Mouse (Mus musculus) embryo, embryonic 10.5 days (tissue): ENCODE data around the gene Gm5788.
A peak's percentile ranks its signal among the peaks of the same experiment; 100 is the strongest.
"Not testable (repeated sequence)": the region's sequence is repeated elsewhere in the genome, so short reads cannot be mapped to it uniquely, and the experiment has no call there.

Source experiments
- DNase-seq: peaks from one replicate; pipeline ENCODE4 v3.0.0-alpha.2; 2015; ENCODE audit warnings: low spot score

Gm5788 gene

DNA sequence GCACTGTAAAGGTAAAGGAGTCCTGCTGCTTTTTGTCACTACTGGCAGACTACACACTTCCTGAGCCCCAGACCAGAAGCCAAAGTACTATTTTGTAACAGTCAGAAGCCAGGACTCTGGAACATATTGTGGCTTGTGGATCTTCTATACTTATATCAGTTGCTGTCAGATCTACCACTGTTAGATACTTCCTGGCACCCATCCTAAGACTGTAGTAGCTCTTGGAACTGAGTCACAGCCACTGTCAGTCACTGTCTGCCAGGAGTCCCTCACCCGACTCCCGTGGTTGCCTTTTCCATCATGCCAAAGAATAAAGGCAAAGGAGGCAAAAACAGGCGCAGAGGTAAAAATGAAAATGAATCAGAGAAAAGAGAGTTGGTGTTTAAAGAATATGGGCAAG is at the start of gene Gm5788:
Gene Gm5788, plus strand, starts transcription at position 301 of the 400 bp plus-strand sequence.
- DNase-seq, result not testable (repeated sequence)

DNA sequence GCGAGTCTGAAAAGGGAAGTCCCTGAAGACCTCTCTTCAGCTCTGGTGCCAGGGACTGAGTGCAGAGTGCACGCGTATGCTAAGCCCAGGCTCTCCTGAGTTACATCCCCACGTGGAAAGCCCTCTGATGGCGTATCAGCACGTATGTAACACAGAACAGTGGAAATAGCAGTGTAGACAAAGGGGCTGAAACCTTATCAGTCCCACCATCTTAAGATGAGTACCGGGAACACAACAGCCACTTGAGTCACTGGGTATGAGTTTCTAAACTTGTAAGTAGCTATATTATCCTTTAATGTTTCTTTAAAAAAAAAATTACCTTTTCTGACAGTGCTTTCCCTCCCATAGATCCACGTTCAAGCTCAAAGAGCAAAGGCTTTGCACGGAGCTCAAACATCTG is 45.1 kb upstream of the Gm5788 start:
- no peak for DNase-seq

DNA sequence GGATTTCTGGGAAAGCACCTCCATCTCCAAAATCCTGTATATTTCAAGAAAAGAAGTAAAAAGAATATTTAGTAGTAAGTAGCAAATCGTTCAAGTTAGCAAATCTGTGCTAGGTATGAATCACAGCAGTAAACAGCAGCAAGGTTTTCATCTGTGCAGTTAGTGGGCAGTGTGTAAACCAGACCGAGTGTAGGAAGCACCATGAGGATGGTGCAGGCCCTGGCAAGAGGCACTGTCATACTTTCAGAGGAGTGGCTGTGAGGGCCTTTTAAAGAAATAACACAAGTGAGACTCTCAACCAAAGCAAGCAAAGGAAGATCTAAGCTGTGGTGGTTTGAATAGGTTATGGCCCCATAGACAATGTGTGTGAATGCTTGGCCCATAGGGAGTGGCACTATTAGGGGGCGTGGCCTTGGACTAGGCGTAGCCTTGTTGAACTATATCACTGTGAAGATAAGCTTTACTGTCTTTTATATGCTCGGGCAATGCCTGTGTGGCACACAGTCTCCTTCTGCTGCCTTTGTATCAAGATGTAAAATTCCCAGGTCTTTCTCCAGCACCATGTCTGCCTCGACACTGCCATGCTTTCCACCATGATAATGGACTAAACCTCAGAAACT is 29.7 kb upstream of the Gm5788 start:
- no peak for DNase-seq

DNA sequence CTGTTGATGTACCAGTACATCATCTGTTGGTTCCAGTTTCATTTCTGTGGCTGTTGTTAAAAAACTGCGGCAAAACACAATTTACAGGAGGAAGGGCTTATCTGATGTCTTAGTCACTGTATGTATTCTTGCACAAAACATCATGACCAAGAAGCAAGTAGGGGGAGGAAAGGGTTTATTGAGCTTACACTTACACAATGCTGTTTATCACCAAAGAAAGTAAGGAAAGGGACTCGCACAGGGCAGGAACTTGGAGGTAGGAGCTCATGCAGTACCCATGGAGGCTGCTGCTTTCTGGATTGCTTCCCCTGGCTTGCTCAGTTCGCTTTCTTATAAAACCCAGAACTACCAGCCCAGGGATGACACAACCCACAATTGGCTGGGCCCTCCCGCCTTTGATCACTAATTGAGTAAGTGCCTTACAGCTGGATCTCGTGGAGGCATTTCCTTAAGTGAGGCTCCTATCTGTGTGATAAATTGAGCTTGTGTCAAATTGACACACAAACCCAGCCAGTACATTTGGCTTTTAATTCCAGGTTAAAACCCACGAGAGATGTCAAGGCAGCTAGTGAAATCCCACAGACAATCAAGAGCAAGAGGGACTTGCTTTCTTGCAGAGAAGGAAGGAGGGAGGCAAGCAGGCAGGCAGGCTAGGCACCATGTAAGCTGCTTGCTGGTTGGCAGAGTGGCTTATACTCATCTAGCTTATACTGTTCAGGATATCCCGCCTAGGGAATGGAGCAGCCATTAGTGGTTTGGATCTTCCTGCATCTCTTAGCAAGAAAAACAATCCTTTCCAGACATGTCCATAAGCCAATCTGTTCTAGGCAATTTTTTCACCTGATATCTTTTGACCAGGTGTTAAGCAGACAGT is 24.0 kb upstream of the Gm5788 start:
- DNase-seq, result peak; percentile 17

DNA sequence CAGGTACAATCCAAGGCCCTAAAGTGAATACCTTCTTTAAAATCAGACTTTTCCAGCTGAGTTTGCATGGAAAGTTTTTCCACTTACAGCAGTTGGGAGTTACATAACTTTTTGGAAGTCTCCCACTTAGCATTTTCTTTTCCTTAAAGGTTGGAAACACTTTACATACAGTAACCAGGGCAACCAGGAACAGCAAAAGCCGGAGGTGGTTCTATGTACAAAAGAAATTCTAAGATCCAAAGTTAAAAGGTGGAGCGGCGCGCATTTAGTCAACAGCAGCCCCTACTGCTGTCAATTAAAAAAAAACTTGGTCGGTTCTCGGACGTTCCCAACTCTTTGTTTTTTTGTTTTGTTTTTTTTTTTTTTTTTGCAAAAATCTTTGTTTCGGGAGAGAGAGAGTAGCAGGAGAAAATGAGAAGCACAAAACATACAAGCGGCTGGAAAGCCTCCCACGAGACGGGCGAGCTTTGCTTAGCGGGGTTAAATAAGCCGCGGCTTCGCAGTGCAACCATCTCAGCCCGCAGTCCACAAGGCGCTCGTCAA is 23.0 kb upstream of the Gm5788 start:
- DNase-seq, result peak; percentile 54

DNA sequence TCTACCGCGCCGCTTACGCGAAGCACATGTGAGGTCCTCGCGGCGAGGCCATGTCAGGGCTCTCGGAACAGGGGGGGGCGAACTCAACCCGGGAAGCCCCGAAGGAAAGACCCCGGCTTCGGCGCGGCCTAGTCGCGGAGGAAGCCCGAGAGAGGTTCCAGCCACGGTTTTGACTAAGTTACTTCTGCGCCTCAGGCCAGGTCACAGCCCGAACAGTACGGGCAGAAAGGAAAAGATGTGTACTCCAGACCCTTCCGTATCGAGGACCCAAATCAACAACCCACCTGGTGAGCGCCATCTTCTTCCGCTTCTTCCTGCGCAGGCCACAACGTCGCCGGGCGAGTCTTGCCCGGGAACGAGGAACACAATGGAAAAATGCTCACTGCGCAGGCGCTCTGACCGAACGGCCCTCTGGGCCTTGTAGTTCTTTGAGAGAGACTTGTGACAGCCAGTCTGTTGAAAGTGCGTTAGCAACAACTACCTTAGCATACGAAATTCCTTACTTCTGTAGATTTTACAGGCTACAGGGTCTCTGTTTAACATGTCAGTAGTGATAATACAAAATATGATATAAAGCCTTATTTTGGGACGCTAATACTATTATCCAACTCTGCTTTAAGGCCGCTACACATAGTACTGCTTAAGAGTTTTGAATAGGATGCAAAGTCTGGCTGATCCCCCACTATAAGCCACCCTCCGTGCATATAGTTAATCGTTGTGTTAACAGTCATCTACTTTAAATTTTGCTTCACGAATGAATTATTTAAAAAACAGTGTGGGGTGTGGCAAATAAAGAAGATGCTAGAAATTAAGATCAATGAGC is 22.3 kb upstream of the Gm5788 start, which contains the start of gene Snw1:
Gene Snw1, minus strand, starts transcription at position 311 of the 823 bp plus-strand sequence.
- DNase-seq, result peak; percentile 99

- DNase-seq, result no peak
Observed at GRCm38 (mm10) chr12:87474756-87475155, 19.8 kb upstream of the Gm5788 start.

DNA sequence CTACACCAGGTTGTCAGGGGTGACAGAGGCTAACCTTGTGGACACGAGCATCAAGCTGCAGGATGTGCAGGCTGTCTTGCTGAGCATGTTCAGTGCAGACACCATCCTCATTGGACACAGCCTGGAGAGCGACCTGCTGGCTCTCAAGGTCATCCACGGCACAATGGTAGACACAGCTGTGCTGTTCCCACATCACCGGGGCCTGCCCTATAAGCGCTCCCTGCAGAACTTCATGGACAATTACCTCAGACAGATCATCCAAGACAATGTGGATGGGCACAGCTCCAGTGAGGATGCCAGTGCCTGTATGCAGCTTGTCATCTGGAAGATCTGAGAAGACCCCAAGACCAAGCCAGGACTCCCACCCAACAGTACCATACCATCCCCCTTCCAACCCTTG is 12.0 kb upstream of the Gm5788 start:
- DNase-seq, result not testable (repeated sequence)

GRCm38 (mm10) chr12:87488683-87489082 is 5.8 kb upstream of the Gm5788 start:
- not testable (repeated sequence) for DNase-seq

DNA sequence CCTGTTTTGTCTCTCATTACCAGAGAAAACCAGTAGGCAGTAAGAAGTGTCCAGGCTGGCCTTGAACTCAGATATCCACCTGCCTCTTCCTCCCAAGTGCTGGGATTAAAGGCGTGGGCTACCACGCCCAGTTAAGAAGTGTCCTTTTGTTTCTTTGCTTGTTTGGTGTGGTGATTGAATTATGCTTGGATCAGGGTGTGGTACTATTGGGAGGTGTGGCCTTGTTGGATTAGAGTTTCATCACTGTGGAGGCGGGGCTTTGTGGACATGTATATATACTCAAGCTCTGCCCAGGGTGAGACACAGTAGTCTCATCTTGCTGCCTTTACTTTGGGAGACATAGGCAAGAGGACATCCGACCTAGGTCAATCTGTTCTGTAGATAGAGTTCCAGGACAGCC is 19.5 kb downstream of the Gm5788 start, which contains the start of gene Gm8300:
Gene Gm8300, plus strand, starts transcription at position 301 of the 400 bp plus-strand sequence.
- DNase-seq, result not testable (repeated sequence)

- not testable (repeated sequence) for DNase-seq
Observed at GRCm38 (mm10) chr12:87519616-87520015, 25.1 kb downstream of the Gm5788 start.

GRCm38 (mm10) chr12:87543927-87544326 is 49.4 kb downstream of the Gm5788 start:
- no peak for DNase-seq
